Mouse (Mus musculus) lung, adult 2 months (tissue): ENCODE results near the gene Pigv.
A peak's percentile ranks its signal among the peaks of the same experiment; 100 is the strongest.

Experiments
- CTCF ChIP-seq: fragments of 200-500 bp; IDR thresholded peaks from 2 replicates; pipeline ENCODE4 v1.5.1; 2011; ENCODE audit warnings: mild to moderate bottlenecking, low read length, control low read depth; ENCODE audit not compliant: insufficient read depth
- POLR2A ChIP-seq: fragments of 200-500 bp; IDR thresholded peaks from 2 replicates; pipeline ENCODE4 v1.6.1; 2011; ENCODE audit warnings: low read depth, mild to moderate bottlenecking, control low read depth, low read length, borderline replicate concordance; ENCODE audit errors: extremely low read depth

DNA sequence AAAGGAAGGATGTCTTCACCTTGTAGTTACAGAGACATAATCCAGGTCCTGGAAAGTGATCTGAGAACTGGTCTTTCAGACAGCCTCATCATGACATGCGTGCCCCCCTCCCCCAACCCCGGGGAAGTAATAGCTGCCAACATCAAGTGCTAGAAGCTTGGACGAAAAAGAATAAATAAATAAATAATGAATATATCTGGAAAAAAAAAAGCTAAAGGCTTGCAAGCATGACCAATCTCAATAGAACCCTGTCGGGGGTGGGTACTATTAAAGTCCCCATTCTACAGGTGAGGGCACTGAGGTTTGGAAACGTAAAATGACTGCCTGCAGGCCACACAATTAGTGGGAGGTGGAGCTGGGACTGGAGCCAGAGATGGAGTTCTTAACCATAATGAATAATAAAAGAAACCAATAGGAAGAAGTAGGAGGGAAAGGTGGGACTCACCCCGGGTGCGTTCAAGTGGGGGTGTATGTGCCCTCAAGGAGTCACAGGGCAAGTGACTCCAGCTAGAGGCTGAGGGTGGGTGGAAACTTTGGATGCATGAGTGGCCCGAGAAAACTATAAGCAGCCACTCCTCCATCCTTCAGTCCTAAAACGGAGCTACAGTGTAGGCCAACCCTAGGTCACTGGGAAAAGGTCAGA, 40.6 kb downstream of the Pigv start:
- TF ChIP-seq CTCF (no peak), POLR2A (peak; percentile 18; the same call in 1 of the 2 replicates)
